Mouse (Mus musculus) forebrain, embryonic 14.5 days (tissue): ENCODE measurements around the gene Gm15557. TPM values are rescaled to one million over a fixed set of nuclear protein-coding genes. Genes with fewer than 3 reads are reported as not detected.

Experiments used
- ATAC-seq: fragments of 200-750 bp; cut with Nextera tagmentation; 2 replicates; pipeline ENCODE4 v1.8.0; 2017; ENCODE audit warnings: mild to moderate bottlenecking, moderate library complexity
- DNase-seq: peaks from one replicate; pipeline ENCODE4 v3.0.0-alpha.2; 2015; ENCODE audit warnings: low spot score
- H3K27ac ChIP-seq: fragments of 300-500 bp; sonication (generic); 2 replicates; pipeline ENCODE4 v1.5.1; 2014; ENCODE audit warnings: low read depth, mild to moderate bottlenecking, control low read depth, low read length, moderate library complexity
- H3K27me3 ChIP-seq: fragments of 300-500 bp; sonication (generic); replicated peaks from 2 replicates; pipeline ENCODE4 v1.6.1; 2014; ENCODE audit warnings: low read length, control low read depth, mixed read lengths; ENCODE audit not compliant: control insufficient read depth, insufficient read depth
- H3K36me3 ChIP-seq: fragments of 300-500 bp; sonication (generic); 2 replicates; pipeline ENCODE4 v1.6.1; 2014; ENCODE audit warnings: low read length, control low read depth; ENCODE audit not compliant: control insufficient read depth, insufficient read depth
- H3K4me1 ChIP-seq: fragments of 300-500 bp; sonication (generic); 2 replicates; pipeline ENCODE4 v1.6.1; 2014; ENCODE audit warnings: antibody characterized with exemption, low read length, control low read depth; ENCODE audit not compliant: control insufficient read depth, insufficient read depth
- H3K4me2 ChIP-seq: fragments of 300-500 bp; sonication (generic); 2 replicates; pipeline ENCODE4 v1.6.1; 2014; ENCODE audit warnings: mild to moderate bottlenecking, control low read depth, low read length
- H3K4me3 ChIP-seq: fragments of 300-500 bp; sonication (generic); 2 replicates; pipeline ENCODE4 v1.5.1; 2014; ENCODE audit warnings: low read depth, low read length, control low read depth
- H3K9ac ChIP-seq: fragments of 300-500 bp; sonication (generic); 2 replicates; pipeline ENCODE4 v1.6.1; 2014; ENCODE audit warnings: mild to moderate bottlenecking, low read length, control low read depth, moderate library complexity
- H3K9me3 ChIP-seq: fragments of 300-500 bp; sonication (generic); replicated peaks from 2 replicates; pipeline ENCODE4 v1.6.1; 2016; ENCODE audit warnings: low read length, control low read depth, mixed read lengths; ENCODE audit not compliant: control insufficient read depth
- WGBS: fragments of 180-500 bp; shearing (Covaris S2); extraction: QIAGEN DNeasy Blood & Tissue Kit; methylation state at CpG from one replicate; pipeline ENCODE4 v1.1.7; 2014; 5-methylcytosine and 5-hydroxymethylcytosine counted together
- polyA plus RNA-seq: library from polyadenylated mRNA; unstranded; fragments of >200 nt; fragmentation: Nextera tagmentation; extraction: Ambion mirVana; gene quantifications from 2 replicates; pipeline ENCODE4 v1.2.1, GENCODE M21; 2014

Gene Gm15557
- polyA plus RNA-seq, 1 experiment from 2014 or later: not detected

DNA sequence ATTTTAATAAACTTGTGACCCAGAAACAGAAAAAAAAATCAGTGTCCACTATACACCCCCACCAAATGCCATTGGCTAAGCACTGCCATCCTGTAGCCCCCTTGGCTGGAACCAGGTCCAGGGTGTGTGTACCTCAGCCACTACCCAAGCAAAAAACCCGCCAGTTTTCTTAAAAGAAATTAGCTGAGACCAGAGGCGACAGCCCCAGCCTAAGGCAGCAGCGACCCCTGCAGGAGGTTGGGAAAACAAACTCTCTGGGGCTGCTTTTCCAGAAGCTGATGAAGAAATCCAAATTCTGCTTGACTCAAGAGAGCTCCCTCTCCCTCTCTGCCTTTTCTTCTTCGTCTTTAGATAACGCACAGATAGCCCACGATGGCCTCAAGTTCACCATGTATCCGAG is 5.5 kb downstream of the Gm15557 start:
- Histone ChIP-seq H3K27ac (no peak overlapping the region), H3K9me3 (no peaks in the 10 kb centered on the region), H3K27me3 (no peaks in the 10 kb centered on the region), H3K4me1 (peaks cover 9% of the 10 kb centered on the region; the same call in 1 of the 2 replicates), H3K9ac (no peak overlapping the region), H3K4me2 (no peak overlapping the region), H3K36me3 (no peaks in the 10 kb centered on the region), H3K4me3 (no peak overlapping the region)
- peak; percentile 66 for ATAC-seq
- whole genome bisulfite sequencing: 2% methylated on average over 7 of the region's 7 CpGs
- DNase-seq: peak; percentile 80

DNA sequence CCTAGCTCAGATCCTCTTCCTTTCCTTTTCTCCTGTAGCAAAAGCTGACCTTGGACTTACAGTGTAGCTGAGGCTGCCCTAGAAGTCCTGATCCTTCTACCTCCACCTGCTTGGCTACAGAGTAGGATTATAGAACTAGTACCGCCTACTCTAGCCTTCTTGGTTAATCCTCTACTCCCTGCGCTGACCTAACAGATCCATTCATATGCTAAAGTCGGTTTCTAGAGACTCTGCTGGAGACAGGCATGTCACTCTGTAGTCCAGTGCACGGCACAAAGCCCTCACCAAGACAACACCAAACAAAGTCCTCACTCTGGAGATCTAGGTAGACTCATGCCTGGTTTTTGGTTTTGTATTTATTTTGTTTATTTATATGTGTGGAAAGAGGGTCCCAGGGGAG is 6.0 kb downstream of the Gm15557 start:
- DNase-seq (no peak), ATAC-seq (peak; percentile 30; the same call in 1 of the 2 replicates)
- H3K4me3 ChIP-seq: no peak overlapping the region
- peaks cover 9% of the 10 kb centered on the region; the same call in 1 of the 2 replicates for H3K4me1 ChIP-seq
- no peaks in the 10 kb centered on the region for H3K27me3 ChIP-seq
- H3K9me3 ChIP-seq: no peaks in the 10 kb centered on the region
- WGBS: 2% methylated on average over 4 of the region's 4 CpGs
- no peaks in the 10 kb centered on the region for H3K36me3 ChIP-seq
- H3K27ac ChIP-seq: no peak overlapping the region
- no peak overlapping the region for H3K9ac ChIP-seq
- no peak overlapping the region for H3K4me2 ChIP-seq

DNA sequence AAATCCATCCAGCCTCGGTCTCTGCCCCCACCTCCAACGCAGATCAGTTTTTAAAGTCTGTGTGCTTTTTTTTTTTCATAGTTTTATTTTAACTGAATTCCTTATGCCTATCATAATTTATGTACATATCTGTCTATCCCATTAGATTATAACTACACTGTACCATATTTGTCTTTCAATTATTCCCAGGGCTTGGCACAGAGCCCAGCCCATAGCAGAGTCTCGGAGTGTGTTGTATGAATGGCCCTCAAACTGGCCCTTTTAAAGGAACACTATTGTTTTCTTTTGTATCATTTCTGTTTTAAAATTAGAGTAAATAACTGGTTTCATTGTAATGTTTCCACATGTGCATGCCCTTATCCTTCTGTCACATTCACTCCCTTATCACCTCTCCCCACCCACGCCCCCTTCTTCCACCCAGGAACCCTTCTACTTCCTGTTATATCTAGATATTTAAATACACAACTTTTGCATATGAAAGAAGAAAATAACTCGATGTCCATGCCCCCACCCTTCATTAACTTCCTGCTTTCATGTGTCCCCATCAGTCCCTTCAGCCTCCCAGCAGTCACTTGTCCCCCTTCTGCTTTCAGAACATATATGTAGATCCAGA is 7.0 kb downstream of the Gm15557 start:
- DNase-seq (no peak), ATAC-seq (no peak)

DNA sequence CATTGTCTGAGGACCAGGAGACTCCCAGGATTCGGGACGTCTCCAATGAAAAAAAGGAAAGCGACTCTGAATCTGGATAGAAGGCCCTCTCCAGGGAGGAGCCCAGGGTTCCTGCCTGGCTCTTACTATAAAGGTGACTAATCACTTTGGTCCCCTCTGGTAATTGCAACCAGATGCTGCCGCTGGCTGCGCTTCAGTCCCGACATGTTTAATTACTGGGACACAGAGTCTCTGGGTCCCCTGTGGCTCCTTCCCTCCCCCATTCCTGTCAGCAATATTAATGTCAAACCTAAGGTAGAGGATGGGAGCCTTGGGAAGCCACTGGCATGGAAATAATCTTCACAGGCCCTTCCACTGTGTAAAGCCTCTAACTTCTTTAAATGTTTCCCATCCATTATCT is 8.8 kb downstream of the Gm15557 start:
- no peak overlapping the region for H3K4me3 ChIP-seq
- H3K27ac ChIP-seq: no peak overlapping the region
- WGBS: 16% methylated on average over 6 of the region's 6 CpGs
- no peaks in the 10 kb centered on the region for H3K9me3 ChIP-seq
- ATAC-seq (no peak), DNase-seq (no peak)
- no peaks in the 10 kb centered on the region for H3K27me3 ChIP-seq
- no peaks in the 10 kb centered on the region for H3K36me3 ChIP-seq
- no peaks in the 10 kb centered on the region for H3K4me1 ChIP-seq
- H3K4me2 ChIP-seq: no peak overlapping the region
- no peak overlapping the region for H3K9ac ChIP-seq

More for the DNA sequence above, 7.0 kb downstream of the Gm15557 start:
- no peaks in the 10 kb centered on the region for H3K36me3 ChIP-seq
- no peak overlapping the region for H3K4me2 ChIP-seq
- H3K4me1 ChIP-seq: peaks cover 9% of the 10 kb centered on the region; the same call in 1 of the 2 replicates
- H3K27me3 ChIP-seq: no peaks in the 10 kb centered on the region
- H3K27ac ChIP-seq: no peak overlapping the region
- H3K4me3 ChIP-seq: no peak overlapping the region
- no peak overlapping the region for H3K9ac ChIP-seq
- 58% methylated on average over 5 of the region's 5 CpGs for WGBS
- H3K9me3 ChIP-seq: no peaks in the 10 kb centered on the region

DNA sequence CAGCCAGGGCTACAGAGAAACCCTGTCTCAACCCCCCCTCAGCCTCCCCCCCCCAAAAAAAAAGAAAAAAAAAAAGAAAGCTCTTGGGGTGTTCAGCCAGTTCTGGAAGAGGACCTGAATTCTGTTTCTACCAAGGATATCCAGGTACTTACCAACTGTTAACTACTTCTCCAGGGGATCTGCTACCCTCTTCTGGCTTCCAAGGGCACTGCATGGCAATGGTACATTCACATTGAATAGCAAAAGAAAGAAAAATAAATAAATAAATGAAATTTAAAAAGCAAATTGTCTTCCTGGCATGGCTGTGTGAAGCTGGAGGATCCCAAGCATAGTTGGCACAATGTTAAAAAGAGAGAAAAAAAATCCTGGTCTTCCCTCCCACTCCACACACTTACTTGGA is 11.5 kb downstream of the Gm15557 start:
- H3K27me3 ChIP-seq: no peaks in the 10 kb centered on the region
- no peak overlapping the region for H3K9ac ChIP-seq
- no peak for ATAC-seq
- H3K36me3 ChIP-seq: no peaks in the 10 kb centered on the region
- H3K4me1 ChIP-seq: no peaks in the 10 kb centered on the region
- no peak overlapping the region for H3K4me2 ChIP-seq
- H3K9me3 ChIP-seq: no peaks in the 10 kb centered on the region
- H3K27ac ChIP-seq: no peak overlapping the region
- DNase-seq: peak; percentile 81
- no peak overlapping the region for H3K4me3 ChIP-seq

DNA sequence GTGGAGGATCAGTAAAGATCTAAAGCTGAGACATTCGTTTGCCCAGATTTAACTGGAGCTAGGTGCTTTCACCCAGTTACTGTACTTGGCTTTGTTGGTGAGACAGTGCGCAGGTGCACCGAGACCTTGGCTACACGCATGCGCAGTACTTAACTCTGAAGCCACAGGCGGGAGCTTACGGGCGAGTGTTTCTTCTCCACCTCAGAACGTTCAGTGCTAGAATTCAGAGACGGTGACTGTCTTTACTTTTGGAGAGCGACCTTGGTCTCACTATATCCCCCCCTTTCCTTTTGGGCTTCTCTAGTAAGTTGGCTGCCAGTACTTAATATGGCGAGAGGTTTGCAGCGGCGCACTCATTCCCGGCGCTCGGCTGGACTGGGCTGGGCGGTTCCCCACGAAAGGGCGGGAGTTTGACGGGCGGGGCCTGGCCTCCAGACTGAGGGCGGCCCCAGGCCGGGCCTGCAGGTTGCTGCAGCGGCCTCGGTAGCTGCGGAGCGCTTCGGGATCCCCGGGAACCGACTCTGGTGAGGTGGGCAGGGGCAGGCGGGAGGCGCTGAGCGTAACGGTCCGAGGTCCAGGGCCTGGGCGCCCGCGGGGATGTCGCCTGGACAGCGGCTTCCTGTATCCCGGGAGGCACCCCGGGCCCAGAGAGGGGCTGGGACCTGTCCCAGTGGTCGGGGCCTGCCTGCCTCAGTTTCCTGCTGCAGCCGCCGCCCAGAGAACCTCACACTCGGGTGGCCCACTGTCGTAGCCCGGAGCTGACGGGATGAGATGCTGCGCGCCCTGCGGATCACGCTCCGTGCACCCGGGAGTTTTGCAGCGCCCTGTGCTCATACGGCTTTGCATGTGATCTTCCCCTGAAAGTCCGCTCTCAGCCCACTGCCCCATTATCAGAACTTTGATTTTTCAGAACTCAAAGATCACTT is 15.9 kb downstream of the Gm15557 start, which contains the start of gene Cep250:
Gene Cep250, plus strand, starts transcription at position 325 of the 926 bp plus-strand sequence.
- ATAC-seq: peak; percentile 97
- WGBS: under 1% methylated on average over 58 of the region's 59 CpGs
- H3K27ac ChIP-seq: peak within 1 kb of the TSS; percentile 89

DNA sequence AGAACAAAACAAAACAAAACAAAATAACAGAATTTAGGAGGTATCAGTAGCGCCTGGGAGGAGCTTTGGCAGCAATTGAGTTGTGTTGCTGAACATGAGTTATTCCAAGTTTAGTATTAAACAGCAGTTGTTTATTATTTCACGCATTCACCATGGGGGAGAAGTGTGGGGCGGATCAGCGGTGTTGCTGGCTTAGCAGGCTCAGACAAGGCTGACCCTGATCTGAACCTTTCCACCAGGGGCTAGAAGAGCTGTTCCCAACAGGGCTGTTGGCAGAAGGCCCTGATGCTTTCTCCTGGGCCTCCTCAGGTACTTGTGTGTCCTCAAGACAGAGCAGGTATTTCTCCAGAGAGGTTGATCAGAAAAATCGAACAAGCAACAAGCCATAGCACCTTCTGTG is 19.5 kb downstream of the Gm15557 start:
- ATAC-seq: no peak
- Histone ChIP-seq H3K27me3 (no peaks in the 10 kb centered on the region), H3K4me2 (no peak overlapping the region), H3K9me3 (no peaks in the 10 kb centered on the region), H3K36me3 (peaks cover 30% of the 10 kb centered on the region), H3K9ac (no peak overlapping the region), H3K4me1 (peaks cover 4% of the 10 kb centered on the region; the same call in 1 of the 2 replicates), H3K27ac (no peak overlapping the region), H3K4me3 (no peak overlapping the region)
- DNase-seq: no peak
- 95% methylated on average over 5 of the region's 5 CpGs for WGBS

More for the DNA sequence above, 15.9 kb downstream of the Gm15557 start, which contains the start of gene Cep250:
- Histone ChIP-seq H3K36me3 (no peaks in the 10 kb centered on the region), H3K4me3 (peak within 1 kb of the TSS; percentile 93), H3K4me1 (peaks cover 4% of the 10 kb centered on the region; the same call in 1 of the 2 replicates), H3K9ac (peak within 1 kb of the TSS; percentile 96), H3K9me3 (no peaks in the 10 kb centered on the region), H3K27me3 (no peaks in the 10 kb centered on the region), H3K4me2 (peak within 1 kb of the TSS; percentile 63)
- peak; percentile 95 for DNase-seq

DNA sequence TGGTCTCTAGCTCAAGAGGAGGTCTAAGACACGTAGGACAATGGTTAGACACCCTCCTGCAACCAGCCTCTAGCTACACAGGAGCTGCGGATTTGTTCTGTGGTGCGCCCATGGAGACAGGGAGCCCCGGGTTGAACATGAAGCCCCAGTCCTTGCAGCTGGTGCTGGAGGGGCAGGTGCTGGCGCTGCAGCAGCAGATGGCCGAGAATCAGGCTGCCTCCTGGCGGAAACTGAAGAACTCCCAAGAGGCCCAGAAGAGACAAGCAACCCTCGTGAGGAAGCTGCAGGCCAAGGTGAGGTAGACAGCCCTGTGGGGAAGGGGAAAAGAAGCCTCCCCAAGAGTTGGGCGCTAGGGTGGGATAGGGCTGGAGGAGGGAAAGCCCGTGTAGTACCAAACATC is 21.3 kb downstream of the Gm15557 start:
- DNase-seq: no peak
- H3K27me3 ChIP-seq: no peaks in the 10 kb centered on the region
- H3K9me3 ChIP-seq: no peaks in the 10 kb centered on the region
- WGBS: 83% methylated on average over 10 of the region's 10 CpGs
- ATAC-seq: no peak
- no peak overlapping the region for H3K27ac ChIP-seq
- H3K4me3 ChIP-seq: no peak overlapping the region
- peaks cover 4% of the 10 kb centered on the region; the same call in 1 of the 2 replicates for H3K4me1 ChIP-seq
- H3K4me2 ChIP-seq: no peak overlapping the region
- H3K36me3 ChIP-seq: peaks cover 45% of the 10 kb centered on the region
- H3K9ac ChIP-seq: no peak overlapping the region
